Mouse (Mus musculus): ENCODE data around the gene Creld1. TPM values are rescaled to one million over a fixed set of nuclear protein-coding genes. Genes with fewer than 3 reads are reported as not detected.

Creld1 gene
- total and polyA plus RNA-seq, 3 experiments = 3.4 to 12.9 (median 4.3) TPM

DNA sequence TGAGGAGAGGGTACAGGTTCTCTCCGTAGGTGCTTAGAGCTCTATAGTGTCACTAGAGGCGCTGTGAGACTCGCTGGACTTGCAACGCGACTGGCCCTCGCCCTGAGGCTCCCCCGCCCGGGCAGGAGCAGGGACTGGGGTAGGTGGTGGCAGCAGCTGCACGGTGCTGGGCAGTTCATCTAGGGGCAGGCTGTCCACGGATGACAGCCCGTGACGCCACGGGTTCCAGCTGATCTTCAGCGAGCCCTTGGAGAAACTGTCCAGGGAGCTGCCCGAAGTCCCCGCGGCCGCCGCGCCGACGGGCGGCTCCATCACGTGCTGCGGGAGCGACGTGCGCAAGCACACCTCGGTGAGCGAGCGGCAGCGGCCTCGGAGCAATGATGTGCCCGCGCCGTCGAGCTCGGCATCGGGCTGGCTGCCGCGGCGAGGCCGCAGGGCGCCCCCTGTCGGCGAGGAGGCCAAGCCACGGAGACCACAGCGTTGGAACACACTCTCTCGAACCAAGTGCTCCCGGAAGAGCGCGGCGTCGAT is 11.2 kb downstream of the Creld1 start:
- H3K27me3 ChIP-seq (replicated peaks) = no peaks in the 10 kb centered on the region
- TF ChIP-seq RCOR1 (conservative IDR thresholded peaks at IDR 0.05; ENCODE audit: low read depth, low read length) (no peak), CHD1 (IDR thresholded peaks at IDR 0.05; ENCODE audit: low read depth, low read length) (no peak), MAFK (IDR thresholded peaks at IDR 0.05; ENCODE audit: insufficient replicate concordance, low read length) (no peak), RAD21 (IDR thresholded peaks at IDR 0.05; ENCODE audit: low read depth, low read length) (no peak), KAT2A (IDR thresholded peaks at IDR 0.05; ENCODE audit: insufficient replicate concordance, low read length) (no peak), IRF4 (IDR thresholded peaks at IDR 0.05; ENCODE audit: low read depth, low read length) (no peak), MEF2A (IDR thresholded peaks at IDR 0.05; ENCODE audit: borderline replicate concordance, low read depth, low read length) (no peak), POLR2A (IDR thresholded peaks at IDR 0.05; ENCODE audit: low read depth, low read length) (no peak), NRF1 (IDR thresholded peaks at IDR 0.05; ENCODE audit: low read depth, low read length) (no peak), ZKSCAN1 (IDR thresholded peaks at IDR 0.05; ENCODE audit: borderline replicate concordance, low read depth, low read length) (no peak), TBP (conservative IDR thresholded peaks at IDR 0.05; ENCODE audit: low read depth, low read length) (no peak), POLR2AphosphoS2 (IDR thresholded peaks at IDR 0.05; ENCODE audit: low read depth, low read length) (no peak), PAX5 (IDR thresholded peaks at IDR 0.05; ENCODE audit: low read length) (no peak), MXI1 (IDR thresholded peaks at IDR 0.05; ENCODE audit: low read depth, low read length) (no peak), JUND (conservative IDR thresholded peaks at IDR 0.05; ENCODE audit: low read depth, low read length) (no peak)
- no peak overlapping the region for H3K9ac ChIP-seq (ENCODE audit: insufficient read depth, low read depth)
- peaks cover 11 to 53% of the 10 kb centered on the region in 2 experiments for H3K36me3 ChIP-seq (replicated peaks in 1 of 2; ENCODE audit: control insufficient read depth in 1 of 2, insufficient read depth in 1 of 2, low read length in 1 of 2)
- no peaks in the 10 kb centered on the region for H3K79me2 ChIP-seq (replicated peaks; ENCODE audit: control insufficient read depth, extremely low read depth, insufficient read depth, poor library complexity, severe bottlenecking)
- no peaks in the 10 kb centered on the region for H3K9me3 ChIP-seq (replicated peaks; ENCODE audit: low read length)
- H3K4me1 ChIP-seq (ENCODE audit: control insufficient read depth in 1 of 2, insufficient read depth in 2 of 2) = peaks cover 0 to 11% of the 10 kb centered on the region in 2 experiments; a peak in 3 of 4 replicates
- dilution Hi-C loops (cut with MboI; ENCODE audit: extremely low pct_ligation_motif_present, extremely low pct_unique_long_range_greater_than_20kb, low sequenced_read_pairs) = no loop called here
- H3K4me3 ChIP-seq (replicated peaks in 1 of 3; ENCODE audit: low read depth in 2 of 3, low read length in 2 of 3, poor library complexity in 1 of 3) = no peak overlapping the region
- DNase-seq (ENCODE audit: extremely low read depth) = no peak
- in situ Hi-C loops (cut with MboI; ENCODE audit: low pct_ligation_motif_present, low pct_unique_long_range_greater_than_20kb, low sequenced_read_pairs) = no loop called here
- H3K27ac ChIP-seq (ENCODE audit: insufficient read depth, low read depth) = no peak overlapping the region
- H3K4me2 ChIP-seq (ENCODE audit: insufficient read depth, low read depth, poor library complexity, severe bottlenecking) = no peak overlapping the region

DNA sequence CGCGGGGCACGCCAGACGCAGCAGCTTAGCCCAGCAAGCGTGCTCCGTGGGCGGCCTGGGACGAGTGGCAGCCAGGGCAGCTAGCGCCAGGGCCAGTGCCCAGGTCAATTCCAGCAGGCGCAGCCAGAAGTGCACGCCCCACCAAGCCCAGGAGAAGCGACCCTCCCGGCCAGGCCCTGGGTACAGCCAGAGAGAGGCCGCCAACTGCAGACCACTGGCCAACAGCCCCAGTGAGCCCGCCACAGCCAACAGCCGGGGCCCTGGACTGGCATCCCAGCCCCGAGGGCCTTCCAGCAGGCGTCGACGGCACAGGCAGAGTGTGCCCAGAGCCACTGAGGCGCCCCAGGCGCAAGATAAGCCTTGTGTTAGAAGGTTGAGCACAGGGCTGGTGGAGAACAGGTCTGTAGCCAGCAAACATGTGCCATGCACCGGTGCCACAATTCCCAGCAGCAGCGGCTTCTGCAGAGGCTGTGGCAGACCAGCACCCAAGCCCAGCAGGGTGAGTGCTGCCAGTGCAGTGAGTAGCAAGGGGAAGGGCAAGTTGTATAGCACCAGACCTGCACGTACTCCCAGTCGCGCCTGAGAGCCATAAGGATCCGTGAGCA is 12.1 kb downstream of the Creld1 start:
- dilution Hi-C loops (cut with MboI; ENCODE audit: extremely low pct_ligation_motif_present, extremely low pct_unique_long_range_greater_than_20kb, low sequenced_read_pairs) = no loop called here
- H3K9ac ChIP-seq (ENCODE audit: insufficient read depth, low read depth) = no peak overlapping the region

More for the DNA sequence above, 12.1 kb downstream of the Creld1 start:
- Histone ChIP-seq H3K27ac (ENCODE audit: insufficient read depth, low read depth) (no peak overlapping the region), H3K4me2 (ENCODE audit: insufficient read depth, low read depth, poor library complexity, severe bottlenecking) (no peak overlapping the region), H3K4me1 (ENCODE audit: control insufficient read depth in 1 of 2, insufficient read depth in 2 of 2) (peaks cover 0 to 17% of the 10 kb centered on the region in 2 experiments; a peak in 3 of 4 replicates), H3K36me3 (replicated peaks in 1 of 2; ENCODE audit: control insufficient read depth in 1 of 2, insufficient read depth in 1 of 2, low read length in 1 of 2) (peaks cover 6 to 44% of the 10 kb centered on the region in 2 experiments), H3K79me2 (replicated peaks; ENCODE audit: control insufficient read depth, extremely low read depth, insufficient read depth, poor library complexity, severe bottlenecking) (no peaks in the 10 kb centered on the region), H3K9me3 (replicated peaks; ENCODE audit: low read length) (no peaks in the 10 kb centered on the region), H3K4me3 (replicated peaks in 1 of 3; ENCODE audit: low read depth in 2 of 3, low read length in 2 of 3, poor library complexity in 1 of 3) (no peak overlapping the region), H3K27me3 (replicated peaks) (no peaks in the 10 kb centered on the region)
- in situ Hi-C loops (cut with MboI; ENCODE audit: low pct_ligation_motif_present, low pct_unique_long_range_greater_than_20kb, low sequenced_read_pairs) = no loop called here
- TF ChIP-seq GABPA (IDR thresholded peaks at IDR 0.05; ENCODE audit: insufficient replicate concordance, low read depth, low read length) = no peak
- TF ChIP-seq MAFK (IDR thresholded peaks at IDR 0.05; ENCODE audit: insufficient replicate concordance, low read length) = no peak
- no peak for TF ChIP-seq BHLHE40 (IDR thresholded peaks at IDR 0.05; ENCODE audit: low read depth, low read length)
- TF ChIP-seq USF1 (IDR thresholded peaks at IDR 0.05; ENCODE audit: low read depth, low read length) = no peak
- TF ChIP-seq JUND (conservative IDR thresholded peaks at IDR 0.05; ENCODE audit: low read depth, low read length) = no peak
- TF ChIP-seq NELFE (IDR thresholded peaks at IDR 0.05; ENCODE audit: low read depth, low read length) = no peak
- no peak for TF ChIP-seq ETS1 (conservative IDR thresholded peaks at IDR 0.05; ENCODE audit: low read depth, low read length)
- TF ChIP-seq ELF1 (IDR thresholded peaks at IDR 0.05; ENCODE audit: low read depth, low read length) = no peak
- TF ChIP-seq USF2 (conservative IDR thresholded peaks at IDR 0.05; ENCODE audit: low read depth, low read length) = no peak
- no peak for TF ChIP-seq ZNF384 (IDR thresholded peaks at IDR 0.05; ENCODE audit: low read depth, low read length)
- no peak for TF ChIP-seq PAX5 (IDR thresholded peaks at IDR 0.05; ENCODE audit: low read length)
- no peak for DNase-seq (ENCODE audit: extremely low read depth)

Data from CH12.LX (cell line).